Mouse (Mus musculus) megakaryocyte progenitor cell, adult 5-6 weeks (primary cell): ENCODE data around the gene Cuedc1. TPM values are rescaled to one million over a fixed set of nuclear protein-coding genes. Genes with fewer than 3 reads are reported as not detected.
"Not testable (repeated sequence)": the region's sequence is repeated elsewhere in the genome, so short reads cannot be mapped to it uniquely, and the experiment has no call there.

Source experiments
- ATAC-seq: replicated peaks from 2 replicates; pipeline ENCODE4 v1.8.0; 2016; ENCODE audit warnings: mild to moderate bottlenecking, moderate TSS enrichment, inconsistent platforms; ENCODE audit not compliant: poor library complexity
- total RNA-seq, 2 experiments: library from RNA; stranded (forward) in 1 of 2; stranded (reverse) in 1 of 2; fragments of 157-497, 149-512 nt in 1 of 2; fragments of 200-1000 nt in 1 of 2; gene quantifications; 2 replicates each; pipeline versions ENCODE4 v1.2.3 to v1.2.4; 2015 to 2017

Cuedc1 gene
- total RNA-seq, 2 experiments from 2014 or later: 0.12 to 3.7 TPM

- not testable (repeated sequence) for ATAC-seq
Measured at GRCm38 (mm10) chr11:88195699-88196098, 97.8 kb downstream of the Cuedc1 start.

- peak; percentile 59 for ATAC-seq
Measured at GRCm38 (mm10) chr11:88197153-88197576, 99.3 kb downstream of the Cuedc1 start.

GRCm38 (mm10) chr11:88198223-88198622, 100.4 kb downstream of the Cuedc1 start:
- no peak for ATAC-seq

- ATAC-seq: no peak
Measured at GRCm38 (mm10) chr11:88201172-88201571, 103.3 kb downstream of the Cuedc1 start.

GRCm38 (mm10) chr11:88202077-88202476, 104.2 kb downstream of the Cuedc1 start:
- ATAC-seq: no peak

- peak; percentile 98 for ATAC-seq
Measured at GRCm38 (mm10) chr11:88203712-88204532, 106.1 kb downstream of the Cuedc1 start, which contains the start of gene Mrps23. TSS of gene Mrps23 (plus strand) at chr11:88204388.

- ATAC-seq: peak; percentile 38; the same call in 1 of the 2 replicates
Measured at GRCm38 (mm10) chr11:88204593-88205368, 106.9 kb downstream of the Cuedc1 start.

- not testable (repeated sequence) for ATAC-seq
Measured at GRCm38 (mm10) chr11:88206576-88206975, 108.7 kb downstream of the Cuedc1 start.

GRCm38 (mm10) chr11:88207697-88208096, 109.8 kb downstream of the Cuedc1 start:
- no peak for ATAC-seq

GRCm38 (mm10) chr11:88211824-88212582, 114.1 kb downstream of the Cuedc1 start:
- no peak for ATAC-seq

- ATAC-seq: no peak
Measured at GRCm38 (mm10) chr11:88213757-88214156, 115.9 kb downstream of the Cuedc1 start.

GRCm38 (mm10) chr11:88214881-88215831, 117.3 kb downstream of the Cuedc1 start:
- ATAC-seq: peak; percentile 26; the same call in 1 of the 2 replicates

GRCm38 (mm10) chr11:88216231-88216685, 118.4 kb downstream of the Cuedc1 start:
- peak; percentile 73 for ATAC-seq

- ATAC-seq: no peak
Measured at GRCm38 (mm10) chr11:88218155-88218554, 120.3 kb downstream of the Cuedc1 start.

- no peak for ATAC-seq
Measured at GRCm38 (mm10) chr11:88218586-88218985, 120.7 kb downstream of the Cuedc1 start.

GRCm38 (mm10) chr11:88221929-88222475, 124.1 kb downstream of the Cuedc1 start:
- no peak for ATAC-seq

- no peak for ATAC-seq
Measured at GRCm38 (mm10) chr11:88227001-88227957, 129.4 kb downstream of the Cuedc1 start.

- no peak for ATAC-seq
Measured at GRCm38 (mm10) chr11:88231213-88231790, 133.4 kb downstream of the Cuedc1 start.
